In genomic region chr1:128478376-128478775, GRCm38 (mm10) we compare ENCODE assay signal across 15 mouse cellular contexts.
"Had no signal": no experiment of that assay in that cellular context is flagged by ENCODE, and none has a peak within 500 bp of the region (broad histone marks: within the 10 kb centered on the region; RNA-seq: fewer than 3 reads in every experiment).

No protein-coding gene starts in this region.

- DNase-seq: liver, postnatal 0 days; lung, adult 2 months; lung, postnatal 14 days; lung, postnatal 36 days; right cerebral cortex, postnatal 14 days; thymus, adult 18-20 months; thymus, postnatal 14 days had no signal

- H3K4me3 ChIP-seq: lung, embryonic 15.5 days; megakaryocyte, embryonic 14.5 days; midbrain, embryonic 13.5 days; midbrain, embryonic 15.5 days; neural tube, embryonic 12.5 days had no signal

- H3K36me3 ChIP-seq: lung, embryonic 15.5 days; midbrain, embryonic 13.5 days; midbrain, embryonic 15.5 days; neural tube, embryonic 12.5 days had no signal

- H3K9me3 ChIP-seq: lung, embryonic 15.5 days; megakaryocyte, embryonic 14.5 days; midbrain, embryonic 13.5 days; midbrain, embryonic 15.5 days; neural tube, embryonic 12.5 days had no signal

- ATAC-seq: liver, postnatal 0 days; lung, postnatal 0 days; midbrain, embryonic 13.5 days; midbrain, embryonic 15.5 days had no signal

- H3K27me3 ChIP-seq: lung, embryonic 15.5 days; megakaryocyte, embryonic 14.5 days; midbrain, embryonic 13.5 days; midbrain, embryonic 15.5 days; neural tube, embryonic 12.5 days had no signal

- H3K4me2 ChIP-seq: lung, embryonic 15.5 days; midbrain, embryonic 11.5 days; midbrain, embryonic 13.5 days; midbrain, embryonic 15.5 days; neural tube, embryonic 12.5 days had no signal

- H3K4me1 ChIP-seq: lung, embryonic 15.5 days had no signal

- H3K27ac ChIP-seq: lung, embryonic 15.5 days; macrophage; midbrain, embryonic 13.5 days; midbrain, embryonic 15.5 days; neural tube, embryonic 12.5 days had no signal

- H3K9ac ChIP-seq: liver, postnatal 0 days; lung, embryonic 15.5 days; midbrain, embryonic 13.5 days; midbrain, embryonic 15.5 days; neural tube, embryonic 12.5 days had no signal
